ENCODE assay signal across 8 mouse cellular contexts in the genomic region with DNA sequence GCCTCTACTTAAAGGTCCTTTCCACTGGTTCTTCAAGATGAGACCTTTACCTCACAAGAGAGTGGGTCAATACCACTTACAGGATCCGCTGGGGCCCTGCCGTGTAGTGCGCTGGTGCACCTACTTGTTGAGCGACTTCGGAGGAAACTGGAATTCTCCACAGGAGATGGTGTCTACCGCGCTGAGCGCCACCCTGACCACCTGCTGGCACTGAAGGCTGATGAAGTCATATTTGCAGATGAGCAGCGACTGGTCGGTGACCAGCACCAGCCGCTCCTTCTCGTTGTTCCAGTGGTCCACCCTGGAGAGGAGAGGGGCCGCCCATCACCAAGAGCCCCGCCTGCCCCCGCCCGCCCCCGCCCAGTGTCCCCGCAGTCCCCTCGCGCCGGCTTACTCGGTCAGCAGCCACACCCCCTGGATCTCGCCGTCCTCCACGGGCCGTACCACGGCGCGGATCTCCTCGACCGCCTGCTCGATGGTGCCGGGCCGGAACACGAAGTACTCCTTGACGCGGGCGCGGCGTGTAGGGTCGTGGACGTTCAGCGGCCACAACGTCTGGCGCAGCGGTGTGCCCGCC. TPM values are rescaled to one million over a fixed set of nuclear protein-coding genes. Genes with fewer than 3 reads are reported as not detected.
A peak's percentile ranks its signal among the peaks of the same experiment; 100 is the strongest.
DNase-seq lines count a peak whose midpoint lies in the region; ATAC-seq lines count a peak whose summit lies in the region.

No protein-coding gene starts in this region.

- H3K36me3 ChIP-seq in kidney, embryonic 14.5 days (ENCODE audit: control insufficient read depth, insufficient read depth, low read length): peaks cover 39% of the 10 kb centered on the region

- peak; percentile 5; the same call in 1 of the 2 replicates for ATAC-seq in erythroid progenitor cell, adult 5-6 weeks (replicated peaks; ENCODE audit: low FRiP score, poor library complexity, severe bottlenecking)
- ATAC-seq in kidney, embryonic 14.5 days (ENCODE audit: low FRiP score, low TSS enrichment): peak; percentile 58
- ATAC-seq in megakaryocyte, adult 5-6 weeks (ENCODE audit: poor library complexity, severe bottlenecking): peak; percentile 1; the same call in 1 of the 2 replicates

- peak overlapping the region; percentile 84 for H3K9ac ChIP-seq in kidney, embryonic 14.5 days (ENCODE audit: low read depth, low read length)

- H3K4me2 ChIP-seq in kidney, embryonic 14.5 days (replicated peaks; ENCODE audit: low read depth, low read length): peak overlapping the region; percentile 72

- H3K4me3 ChIP-seq in kidney, embryonic 14.5 days (ENCODE audit: low read length): peak overlapping the region; percentile 93

- no peaks in the 10 kb centered on the region for H3K27me3 ChIP-seq in kidney, embryonic 14.5 days (ENCODE audit: control insufficient read depth, insufficient read depth, low read length)

- intact Hi-C loops in left cerebral cortex, postnatal 36 days (cut with DNase I): loop anchor here (2.0 to 10.0 kb wide), 3 partner anchors 17 to 665 kb away; a partner anchor contains a TSS

- peaks cover 12% of the 10 kb centered on the region for H3K4me1 ChIP-seq in kidney, embryonic 14.5 days (ENCODE audit: control insufficient read depth, insufficient read depth, low read length)

- no peaks in the 10 kb centered on the region for H3K9me3 ChIP-seq in kidney, embryonic 14.5 days (ENCODE audit: control insufficient read depth, low read length)

- WGBS in kidney, embryonic 14.5 days: 2% methylated on average over 47 of the region's 47 CpGs

- peak overlapping the region; percentile 67; the same call in 1 of the 2 replicates for H3K27ac ChIP-seq in kidney, embryonic 14.5 days (ENCODE audit: low read depth, low read length)

- DNase-seq in left cerebral cortex, postnatal 36 days (ENCODE audit: low spot score in 2 of 2): peak; percentile 39 to 43
- DNase-seq in left cerebral cortex, adult 8-10 months (ENCODE audit: low spot score in 2 of 2): no peak
- peak; percentile 32 for DNase-seq in R1 (ENCODE audit: low read depth, low spot score)
- DNase-seq in thymus, postnatal 14 days: peak; percentile 48
- no peak for DNase-seq in natural killer cell, adult 2 months (ENCODE audit: low spot score in 2 of 2)

RNA-seq across cellular contexts. Expression of a gene that starts 0.4 kb away (rescaled TPM):
- total RNA-seq in left cerebral cortex, postnatal 36 days (2021): 100 to 1,000 TPM; 156 to 182 TPM
- 100 to 1,000 TPM; 167 to 191 (median 180) TPM for total RNA-seq in left cerebral cortex, adult 8-10 months (2022)
- 101 and 141 TPM in 2 replicates for total RNA-seq in erythroid progenitor cell, adult 5-6 weeks (2015; ENCODE audit: low replicate concordance)
- 113 and 126 TPM in 2 replicates for total RNA-seq in erythroid progenitor cell, adult 5-6 weeks (2017; ENCODE audit: low replicate concordance)
- polyA plus RNA-seq in kidney, embryonic 14.5 days (2014; fragmentation: Nextera tagmentation; extraction: Ambion mirVana): 98.2 and 124 TPM in 2 replicates
- 75.5 and 90.9 TPM in 2 replicates for total RNA-seq in megakaryocyte, adult 5-6 weeks (2015)
- 52.4 and 57.3 TPM in 2 replicates for total RNA-seq in megakaryocyte, adult 5-6 weeks (2017)

RNA-seq across cellular contexts. Expression of a gene that starts 10.5 kb away (rescaled TPM):
- 1 to 10 TPM; 3.4 to 3.9 TPM for total RNA-seq in left cerebral cortex, postnatal 36 days (2021)
- 1 to 10 TPM; 6.2 to 7.9 (median 7.1) TPM for total RNA-seq in left cerebral cortex, adult 8-10 months (2022)
- total RNA-seq in erythroid progenitor cell, adult 5-6 weeks (2015; ENCODE audit: low replicate concordance): not detected in 2 replicates
- not detected in 2 replicates for total RNA-seq in erythroid progenitor cell, adult 5-6 weeks (2017; ENCODE audit: low replicate concordance)
- polyA plus RNA-seq in kidney, embryonic 14.5 days (2014; fragmentation: Nextera tagmentation; extraction: Ambion mirVana): 7.0 and 12.7 TPM in 2 replicates
- total RNA-seq in megakaryocyte, adult 5-6 weeks (2015): not detected in 2 replicates
- 0.04 TPM in 1 of 2 replicates, not detected in the other for total RNA-seq in megakaryocyte, adult 5-6 weeks (2017)

RNA-seq across cellular contexts. Expression of a gene that starts 17.9 kb away (rescaled TPM):
- 10 to 100 TPM; 29.3 to 31.0 TPM for total RNA-seq in left cerebral cortex, postnatal 36 days (2021)
- total RNA-seq in left cerebral cortex, adult 8-10 months (2022): 10 to 100 TPM; 27.0 to 36.1 (median 31.0) TPM
- 13.0 and 17.7 TPM in 2 replicates for total RNA-seq in erythroid progenitor cell, adult 5-6 weeks (2015; ENCODE audit: low replicate concordance)
- total RNA-seq in erythroid progenitor cell, adult 5-6 weeks (2017; ENCODE audit: low replicate concordance): 3.2 and 9.4 TPM in 2 replicates
- 37.7 and 41.7 TPM in 2 replicates for polyA plus RNA-seq in kidney, embryonic 14.5 days (2014; fragmentation: Nextera tagmentation; extraction: Ambion mirVana)
- total RNA-seq in megakaryocyte, adult 5-6 weeks (2015): 9.6 and 9.8 TPM in 2 replicates
- 3.6 and 5.3 TPM in 2 replicates for total RNA-seq in megakaryocyte, adult 5-6 weeks (2017)

RNA-seq across cellular contexts. Expression of a gene that starts 20.0 kb away (rescaled TPM):
- under 1 TPM; 0.27 to 0.32 TPM for total RNA-seq in left cerebral cortex, postnatal 36 days (2021)
- under 1 TPM; 0.51 to 0.83 (median 0.64) TPM for total RNA-seq in left cerebral cortex, adult 8-10 months (2022)
- not detected in 2 replicates for total RNA-seq in erythroid progenitor cell, adult 5-6 weeks (2015; ENCODE audit: low replicate concordance)
- total RNA-seq in erythroid progenitor cell, adult 5-6 weeks (2017; ENCODE audit: low replicate concordance): not detected in 2 replicates
- polyA plus RNA-seq in kidney, embryonic 14.5 days (2014; fragmentation: Nextera tagmentation; extraction: Ambion mirVana): 0.23 and 0.80 TPM in 2 replicates
- total RNA-seq in megakaryocyte, adult 5-6 weeks (2015): not detected in 2 replicates
- total RNA-seq in megakaryocyte, adult 5-6 weeks (2017): not detected in 2 replicates

Comparison
In these comparisons a context has a peak if more than half of its experiments do, and no peak if none do; other contexts are left out.
1. DNase-seq: peak in left cerebral cortex, postnatal 36 days (2 of 2), R1 (single experiment) and thymus, postnatal 14 days (single experiment); none in left cerebral cortex, adult 8-10 months (0 of 2) and natural killer cell, adult 2 months (0 of 2).
2. ATAC-seq: peak in every context shown above with its lines; median percentile 58 in kidney, embryonic 14.5 days; 5 in erythroid progenitor cell, adult 5-6 weeks; 1 in megakaryocyte, adult 5-6 weeks.
3. RNA of a gene that starts 10.5 kb away (total RNA-seq): 6.2 to 7.9 TPM in left cerebral cortex, adult 8-10 months and 3.4 to 3.9 TPM in left cerebral cortex, postnatal 36 days; 0.04 TPM in megakaryocyte, adult 5-6 weeks and not detected in erythroid progenitor cell, adult 5-6 weeks; every median in the first group is over 4 times any median in the second.